Mouse (Mus musculus): Measurements from ENCODE around the gene Erc2. TPM values are rescaled to one million over a fixed set of nuclear protein-coding genes. Genes with fewer than 3 reads are reported as not detected.

Erc2 gene
- polyA plus RNA-seq, 1 experiment from 2014 or later: 110 TPM

DNA sequence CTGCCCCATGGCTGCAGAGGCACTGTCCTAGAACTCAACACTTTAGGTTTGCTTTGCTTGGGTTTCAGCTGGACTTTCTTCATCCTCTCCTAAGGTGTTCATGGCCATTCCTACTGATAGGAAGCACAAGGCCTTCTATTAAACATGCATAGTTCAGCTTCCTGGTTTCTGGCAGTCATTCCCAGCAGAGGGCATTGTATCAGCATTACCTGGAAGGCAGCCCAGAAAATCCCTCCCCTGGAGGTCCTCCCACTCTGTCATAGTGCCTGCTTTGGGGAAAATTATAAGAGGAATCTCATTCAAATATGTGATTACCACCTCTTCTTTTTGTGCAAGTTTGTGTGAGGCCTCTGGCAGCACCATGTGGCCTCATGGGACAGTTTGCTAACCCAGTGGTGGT, 199.6 kb downstream of the Erc2 start:
- 0 out of 2 replicates have a peak, but pooled peaks cover 3% of the 10 kb centered on the region for H3K4me1 ChIP-seq
- no peak overlapping the region for H3K9ac ChIP-seq
- H3K9me3 ChIP-seq: no peaks in the 10 kb centered on the region
- no peak for ATAC-seq (replicated peaks)
- no peak overlapping the region for H3K27ac ChIP-seq
- no peaks in the 10 kb centered on the region for H3K36me3 ChIP-seq (replicated peaks)
- H3K4me2 ChIP-seq: no peak overlapping the region
- no peaks in the 10 kb centered on the region for H3K27me3 ChIP-seq (replicated peaks)
- H3K4me3 ChIP-seq: no peak overlapping the region

DNA sequence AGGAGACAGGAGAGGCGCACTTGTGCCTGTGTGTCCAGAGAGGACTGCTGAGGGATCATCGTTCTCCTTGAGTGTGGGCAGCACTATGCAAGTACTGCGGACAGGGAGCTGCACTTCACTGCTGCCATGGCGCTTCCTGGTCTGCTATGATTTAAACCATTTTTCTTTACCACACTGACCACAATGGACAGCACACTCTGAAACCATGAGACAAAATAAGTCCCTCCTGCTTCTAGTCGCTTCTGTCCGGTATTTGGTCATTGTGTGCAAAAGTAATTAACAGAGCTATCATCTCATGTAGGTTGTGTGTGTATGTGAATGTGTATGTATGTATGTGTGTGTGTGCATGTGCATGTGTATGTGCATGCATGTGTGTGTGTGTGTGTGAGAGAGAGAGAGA, 200.3 kb downstream of the Erc2 start:
- no peak overlapping the region for H3K4me2 ChIP-seq
- no peaks in the 10 kb centered on the region for H3K27me3 ChIP-seq (replicated peaks)
- H3K9ac ChIP-seq: no peak overlapping the region
- no peak for ATAC-seq (replicated peaks)
- H3K27ac ChIP-seq: no peak overlapping the region
- no peaks in the 10 kb centered on the region for H3K36me3 ChIP-seq (replicated peaks)
- 93% methylated on average over 6 of the region's 6 CpGs for WGBS
- H3K9me3 ChIP-seq: no peaks in the 10 kb centered on the region
- no peak overlapping the region for H3K4me3 ChIP-seq
- 0 out of 2 replicates have a peak, but pooled peaks cover 3% of the 10 kb centered on the region for H3K4me1 ChIP-seq

DNA sequence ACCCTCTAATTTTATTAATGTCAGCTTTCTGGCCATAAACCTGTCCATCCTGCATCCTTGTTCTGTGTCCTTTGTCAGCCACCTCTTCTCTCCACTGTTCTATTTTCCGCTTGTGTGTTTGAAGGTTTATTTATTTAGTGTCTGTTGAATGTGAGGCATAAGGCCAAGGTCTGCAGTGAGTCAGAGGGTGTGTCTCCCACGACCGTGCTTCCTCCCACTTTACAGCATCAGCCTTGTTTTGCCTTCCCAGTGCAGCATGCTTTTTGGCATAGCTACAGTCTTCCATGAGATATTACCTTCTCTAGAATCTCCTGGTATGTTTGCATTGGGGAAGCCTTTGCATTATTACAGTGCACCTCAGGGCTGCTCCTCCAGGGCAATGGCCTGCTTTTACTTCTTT, 200.8 kb downstream of the Erc2 start:
- H3K4me2 ChIP-seq: no peak overlapping the region
- H3K27ac ChIP-seq: no peak overlapping the region
- no peaks in the 10 kb centered on the region for H3K36me3 ChIP-seq (replicated peaks)
- H3K9ac ChIP-seq: no peak overlapping the region
- 75% methylated on average over 3 of the region's 3 CpGs for WGBS
- H3K9me3 ChIP-seq: no peaks in the 10 kb centered on the region
- H3K4me1 ChIP-seq: 0 out of 2 replicates have a peak, but pooled peaks cover 3% of the 10 kb centered on the region
- H3K27me3 ChIP-seq (replicated peaks): no peaks in the 10 kb centered on the region
- no peak overlapping the region for H3K4me3 ChIP-seq
- no peak for ATAC-seq (replicated peaks)

DNA sequence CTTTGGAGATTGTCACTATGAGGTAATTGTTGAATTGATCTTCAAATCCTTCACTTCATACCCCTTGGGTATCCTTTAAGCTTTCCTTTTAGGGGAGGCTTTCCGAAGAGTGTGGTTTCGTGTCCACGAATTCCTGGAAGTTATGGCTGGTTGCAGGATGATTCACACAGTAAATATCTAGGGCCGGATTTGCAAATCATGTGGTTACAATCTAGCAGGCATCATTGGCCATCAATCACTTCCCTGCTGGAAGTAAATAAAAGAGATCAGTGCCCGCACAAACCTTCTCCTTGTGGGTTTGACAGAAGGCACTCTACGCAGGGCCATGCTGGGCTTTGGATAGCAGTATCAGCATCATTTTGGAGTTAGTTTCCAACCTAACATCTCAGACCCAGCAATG, 201.7 kb downstream of the Erc2 start:
- no peak overlapping the region for H3K9ac ChIP-seq
- H3K27ac ChIP-seq: no peak overlapping the region
- H3K9me3 ChIP-seq: no peaks in the 10 kb centered on the region
- no peak for ATAC-seq (replicated peaks)
- no peak overlapping the region for H3K4me3 ChIP-seq
- 0 out of 2 replicates have a peak, but pooled peaks cover 3% of the 10 kb centered on the region for H3K4me1 ChIP-seq
- no peak overlapping the region for H3K4me2 ChIP-seq
- WGBS: 84% methylated on average over 6 of the region's 6 CpGs
- H3K36me3 ChIP-seq (replicated peaks): no peaks in the 10 kb centered on the region
- no peaks in the 10 kb centered on the region for H3K27me3 ChIP-seq (replicated peaks)

DNA sequence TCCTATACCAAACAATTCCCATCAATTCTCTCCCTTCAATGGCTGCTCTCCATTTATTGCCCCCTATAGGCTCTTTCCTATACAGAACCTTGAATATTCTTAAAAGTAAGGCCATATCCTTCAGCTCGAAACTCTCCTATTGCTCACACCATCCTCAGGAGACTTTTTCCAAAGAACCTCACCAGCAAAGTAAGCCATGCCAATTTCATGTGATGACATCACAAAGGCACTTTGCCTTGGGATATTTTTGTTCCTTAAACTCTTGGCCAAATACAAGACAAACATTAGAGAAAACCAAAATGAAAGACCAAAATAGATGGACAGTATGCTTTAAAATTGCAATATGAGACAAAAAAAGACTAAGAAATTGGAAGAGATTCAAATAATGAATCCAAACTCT, 204.6 kb downstream of the Erc2 start:
- Histone ChIP-seq H3K4me2 (no peak overlapping the region), H3K4me3 (no peak overlapping the region), H3K27ac (no peak overlapping the region), H3K4me1 (0 out of 2 replicates have a peak, but pooled peaks cover 3% of the 10 kb centered on the region), H3K9me3 (no peaks in the 10 kb centered on the region), H3K36me3 (replicated peaks) (no peaks in the 10 kb centered on the region), H3K27me3 (replicated peaks) (no peaks in the 10 kb centered on the region), H3K9ac (no peak overlapping the region)
- no peak for ATAC-seq (replicated peaks)
- WGBS: 96% methylated on average over 1 of the region's 1 CpGs

DNA sequence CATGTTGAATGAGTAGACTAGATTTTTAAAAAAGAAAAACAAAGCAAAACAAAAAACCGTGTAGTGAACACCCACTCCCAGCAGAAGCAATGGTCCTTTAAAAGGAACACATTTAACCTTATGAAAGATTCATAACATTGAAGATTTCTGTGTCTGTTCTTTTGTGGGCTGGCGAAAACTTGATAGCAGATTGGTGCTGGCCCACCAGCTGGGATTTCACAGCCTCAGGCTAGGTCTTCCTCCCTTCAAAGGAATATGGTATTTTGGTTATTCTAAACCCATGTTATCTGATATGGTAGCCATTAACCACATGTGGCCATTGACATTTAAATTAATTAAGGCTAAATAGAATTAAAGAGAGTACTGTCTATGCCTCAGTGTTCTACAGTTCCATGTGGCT, 205.9 kb downstream of the Erc2 start:
- no peak overlapping the region for H3K27ac ChIP-seq
- WGBS: 43% methylated on average over 2 of the region's 2 CpGs

DNA sequence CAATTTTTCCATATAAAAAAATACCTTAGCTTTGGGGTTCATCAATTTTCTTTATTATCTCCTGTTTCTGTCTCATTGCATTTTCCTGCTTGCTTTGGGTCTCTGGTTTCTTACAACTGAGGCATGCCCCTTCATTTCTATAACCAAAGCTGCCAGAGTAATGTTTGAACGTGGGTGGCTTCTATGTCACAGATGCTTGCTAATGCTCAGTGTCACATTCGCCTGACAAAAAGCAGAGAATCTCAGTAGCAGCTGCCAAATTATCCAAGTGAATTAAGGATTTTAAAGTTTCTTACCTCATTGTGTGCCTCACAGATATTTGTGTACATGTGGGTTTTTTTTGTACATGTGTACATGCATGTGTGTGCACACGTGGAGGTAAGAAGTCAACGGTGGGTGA, 210.0 kb downstream of the Erc2 start:
- no peaks in the 10 kb centered on the region for H3K36me3 ChIP-seq (replicated peaks)
- no peaks in the 10 kb centered on the region for H3K9me3 ChIP-seq
- no peak overlapping the region for H3K4me2 ChIP-seq
- no peak overlapping the region for H3K27ac ChIP-seq
- no peak overlapping the region for H3K9ac ChIP-seq
- no peak overlapping the region for H3K4me3 ChIP-seq
- H3K4me1 ChIP-seq: no peaks in the 10 kb centered on the region
- no peaks in the 10 kb centered on the region for H3K27me3 ChIP-seq (replicated peaks)
- ATAC-seq (replicated peaks): no peak
- 81% methylated on average over 4 of the region's 4 CpGs for WGBS

More for the DNA sequence above, 205.9 kb downstream of the Erc2 start:
- H3K9me3 ChIP-seq: no peaks in the 10 kb centered on the region
- no peak overlapping the region for H3K4me2 ChIP-seq
- no peak overlapping the region for H3K4me3 ChIP-seq
- H3K36me3 ChIP-seq (replicated peaks): no peaks in the 10 kb centered on the region
- no peak overlapping the region for H3K9ac ChIP-seq
- no peak for ATAC-seq (replicated peaks)
- H3K27me3 ChIP-seq (replicated peaks): no peaks in the 10 kb centered on the region
- H3K4me1 ChIP-seq: 0 out of 2 replicates have a peak, but pooled peaks cover 2% of the 10 kb centered on the region

DNA sequence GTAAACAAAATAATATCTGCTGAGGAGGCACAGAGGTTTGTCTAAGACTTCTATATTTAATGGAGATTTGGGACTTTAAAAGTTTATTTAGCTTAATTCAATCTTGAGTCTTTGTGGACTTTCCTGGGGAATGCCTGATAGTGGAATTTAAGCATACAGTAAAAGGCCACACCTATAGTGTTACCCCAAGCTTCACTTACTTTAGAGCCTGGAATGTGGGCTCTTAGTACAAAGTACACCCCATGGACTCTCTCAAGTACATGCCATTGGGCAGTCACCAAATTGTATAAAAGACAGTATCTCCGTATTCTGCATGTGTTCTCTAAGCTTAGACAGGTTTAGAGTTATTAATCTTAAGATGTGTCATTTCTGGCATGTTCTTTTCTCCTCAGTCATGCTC, 213.1 kb downstream of the Erc2 start:
- Histone ChIP-seq H3K4me1 (no peaks in the 10 kb centered on the region), H3K4me3 (no peak overlapping the region), H3K27me3 (replicated peaks) (no peaks in the 10 kb centered on the region), H3K9me3 (no peaks in the 10 kb centered on the region), H3K36me3 (replicated peaks) (no peaks in the 10 kb centered on the region), H3K27ac (no peak overlapping the region), H3K9ac (no peak overlapping the region), H3K4me2 (no peak overlapping the region)
- 70% methylated on average over 1 of the region's 1 CpGs for WGBS
- no peak for ATAC-seq (replicated peaks)

DNA sequence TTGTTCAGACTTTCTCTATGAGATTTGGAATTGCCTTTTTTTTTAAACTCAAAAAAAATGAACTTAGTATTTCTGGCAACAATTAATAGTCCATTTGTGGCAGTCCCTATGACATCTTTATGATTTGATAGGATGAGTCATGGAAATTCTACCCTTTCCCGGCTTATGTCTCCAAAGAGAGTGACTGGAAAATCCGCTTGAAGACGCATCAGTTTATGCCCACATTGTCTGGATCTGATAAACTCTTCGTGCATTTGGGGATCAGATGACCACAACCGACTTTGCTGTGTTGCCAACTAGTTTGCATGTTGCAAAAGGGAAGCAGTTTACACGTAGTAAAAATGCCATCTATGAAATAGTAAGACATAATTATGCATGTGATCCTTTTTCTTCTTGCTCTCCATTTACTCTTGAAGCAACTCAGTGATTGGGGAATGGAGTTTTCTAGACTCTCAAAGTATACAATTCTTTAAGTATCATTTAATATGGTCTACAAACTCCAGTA, 215.4 kb downstream of the Erc2 start:
- H3K4me3 ChIP-seq: no peak overlapping the region
- no peak for ATAC-seq (replicated peaks)
- WGBS: 77% methylated on average over 6 of the region's 6 CpGs
- no peaks in the 10 kb centered on the region for H3K9me3 ChIP-seq
- no peaks in the 10 kb centered on the region for H3K36me3 ChIP-seq (replicated peaks)
- no peaks in the 10 kb centered on the region for H3K4me1 ChIP-seq
- no peaks in the 10 kb centered on the region for H3K27me3 ChIP-seq (replicated peaks)
- H3K4me2 ChIP-seq: no peak overlapping the region
- H3K27ac ChIP-seq: no peak overlapping the region
- no peak overlapping the region for H3K9ac ChIP-seq

DNA sequence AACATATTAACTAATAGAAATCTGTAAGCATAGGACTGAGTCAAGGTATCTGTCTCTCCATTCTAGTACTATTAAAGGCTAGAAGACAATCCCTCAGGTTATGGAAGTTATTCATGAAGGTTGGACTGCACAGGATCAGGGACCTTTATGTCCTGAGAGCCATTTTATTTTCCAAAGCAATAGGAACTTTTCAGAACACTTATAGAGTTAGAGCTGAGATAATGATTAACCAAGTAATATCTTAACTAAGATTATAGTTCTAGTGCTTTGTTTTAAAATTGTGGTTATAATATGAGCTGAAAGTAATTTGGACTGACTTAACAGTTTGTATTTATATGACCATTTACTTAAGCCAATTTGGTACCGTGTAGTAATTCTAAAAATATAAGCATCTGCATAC, 217.9 kb downstream of the Erc2 start:
- H3K27me3 ChIP-seq (replicated peaks): no peaks in the 10 kb centered on the region
- no peak for ATAC-seq (replicated peaks)
- no peak overlapping the region for H3K27ac ChIP-seq
- no peaks in the 10 kb centered on the region for H3K9me3 ChIP-seq
- no peak overlapping the region for H3K4me2 ChIP-seq
- no peak overlapping the region for H3K4me3 ChIP-seq
- no peaks in the 10 kb centered on the region for H3K36me3 ChIP-seq (replicated peaks)
- H3K9ac ChIP-seq: no peak overlapping the region
- 92% methylated on average over 1 of the region's 1 CpGs for WGBS
- no peaks in the 10 kb centered on the region for H3K4me1 ChIP-seq

DNA sequence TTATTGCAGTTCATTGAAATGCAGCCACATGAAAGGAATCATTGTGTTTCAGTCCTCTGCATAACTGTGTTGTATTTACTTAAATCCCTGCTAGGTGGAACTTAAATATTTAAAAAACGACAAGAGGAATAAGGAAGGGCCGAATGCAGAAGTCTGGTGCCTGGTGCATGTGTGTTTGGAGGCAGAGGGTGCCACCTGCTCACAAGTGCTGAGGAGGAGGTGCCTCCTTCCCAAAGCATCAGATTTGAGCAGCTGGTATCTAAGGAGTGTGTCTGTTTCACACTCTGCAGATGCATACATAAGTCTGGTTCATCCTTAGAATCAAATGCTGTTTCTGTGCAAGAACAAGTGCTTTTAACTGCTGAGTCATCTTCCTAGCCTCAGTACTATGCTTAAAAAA, 224.6 kb downstream of the Erc2 start:
- Histone ChIP-seq H3K9ac (no peak overlapping the region), H3K4me3 (no peak overlapping the region), H3K27me3 (replicated peaks) (no peaks in the 10 kb centered on the region), H3K4me1 (no peaks in the 10 kb centered on the region), H3K9me3 (no peaks in the 10 kb centered on the region), H3K4me2 (no peak overlapping the region), H3K27ac (no peak overlapping the region), H3K36me3 (replicated peaks) (no peaks in the 10 kb centered on the region)
- ATAC-seq (replicated peaks): no peak
- WGBS: 68% methylated on average over 2 of the region's 2 CpGs

DNA sequence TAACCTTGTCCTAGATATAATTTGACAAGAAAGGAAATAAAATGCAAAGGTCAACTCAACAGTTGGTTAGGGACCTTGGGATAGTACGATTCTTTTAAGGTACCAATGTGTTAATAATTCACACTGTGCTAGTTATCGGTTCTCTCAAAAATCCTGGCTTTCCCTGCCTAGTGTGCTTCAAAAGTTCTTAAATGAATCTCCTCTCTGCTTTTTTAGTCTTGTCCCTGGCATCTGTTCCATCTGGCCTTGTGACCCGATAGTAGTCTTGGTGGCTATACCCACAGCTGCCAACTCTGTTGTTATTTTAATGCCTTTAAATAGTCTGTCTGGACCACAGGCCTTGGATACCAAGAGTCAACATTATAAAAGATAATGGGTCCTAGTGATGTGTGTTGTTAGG, 225.1 kb downstream of the Erc2 start:
- no peaks in the 10 kb centered on the region for H3K4me1 ChIP-seq
- no peak overlapping the region for H3K27ac ChIP-seq
- no peak overlapping the region for H3K4me2 ChIP-seq
- no peaks in the 10 kb centered on the region for H3K36me3 ChIP-seq (replicated peaks)
- H3K4me3 ChIP-seq: no peak overlapping the region
- H3K9ac ChIP-seq: no peak overlapping the region
- H3K9me3 ChIP-seq: no peaks in the 10 kb centered on the region
- no peak for ATAC-seq (replicated peaks)
- no peaks in the 10 kb centered on the region for H3K27me3 ChIP-seq (replicated peaks)
- 73% methylated on average over 3 of the region's 3 CpGs for WGBS

DNA sequence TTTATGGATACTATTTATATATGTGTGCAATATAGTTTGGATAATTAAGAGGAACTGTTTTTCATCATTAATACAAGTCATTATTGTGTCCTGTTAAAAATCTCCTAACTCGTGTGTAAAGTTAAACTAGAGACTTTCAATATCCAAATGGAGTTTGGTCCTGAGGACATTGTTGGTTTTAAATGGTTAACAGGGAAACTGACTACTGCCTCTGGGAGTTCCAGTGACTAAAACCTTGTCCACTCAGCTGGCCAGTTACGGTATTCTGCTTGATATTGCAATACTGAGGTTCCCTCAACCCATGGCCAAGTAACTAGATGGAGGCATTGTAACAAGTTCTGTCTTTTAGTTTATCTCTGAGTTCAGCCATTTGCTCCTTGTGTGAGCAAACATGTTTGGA, 229.0 kb downstream of the Erc2 start:
- 95% methylated on average over 2 of the region's 2 CpGs for WGBS
- ATAC-seq (replicated peaks): no peak

More for the DNA sequence above, 229.0 kb downstream of the Erc2 start:
- Histone ChIP-seq H3K27me3 (replicated peaks) (no peaks in the 10 kb centered on the region), H3K36me3 (replicated peaks) (no peaks in the 10 kb centered on the region), H3K4me1 (no peaks in the 10 kb centered on the region), H3K4me3 (no peak overlapping the region), H3K4me2 (no peak overlapping the region), H3K9ac (no peak overlapping the region), H3K9me3 (no peaks in the 10 kb centered on the region), H3K27ac (no peak overlapping the region)

All from midbrain, embryonic 15.5 days (tissue).